Mouse (Mus musculus): ENCODE results near the gene Lss. TPM values are rescaled to one million over a fixed set of nuclear protein-coding genes. Genes with fewer than 3 reads are reported as not detected.

Lss gene
- 58.2 and 61.2 TPM in 2 replicates for polyA plus RNA-seq (2016; fragmentation: Nextera tagmentation; extraction: Ambion mirVana)

DNA sequence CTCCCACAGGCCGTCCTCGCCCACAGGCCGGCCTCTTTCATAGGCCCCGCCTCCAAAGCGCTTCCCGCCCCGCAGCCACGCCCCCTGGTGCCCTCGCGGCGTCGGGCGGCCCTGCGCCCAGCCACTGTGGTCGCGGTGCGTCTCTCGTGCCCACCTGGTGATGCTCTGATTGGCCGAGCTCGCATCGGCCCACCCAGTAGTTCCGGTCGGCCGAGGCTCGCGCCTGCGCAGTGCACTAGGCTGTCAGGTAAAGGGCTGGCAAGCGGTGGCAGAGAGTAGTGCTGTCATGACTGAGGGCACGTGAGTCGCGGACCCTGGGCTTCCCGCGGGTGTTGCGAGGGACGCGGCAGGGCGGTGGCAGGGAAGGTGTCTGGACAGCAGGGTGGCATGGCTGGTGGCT lies at the start of gene Lss:
Lss (plus strand) TSS at position 214 of the 400 bp plus-strand sequence.
- Histone ChIP-seq H3K4me3 (peak within 1 kb of the TSS; percentile 80), H3K27ac (replicated peaks) (peak within 1 kb of the TSS; percentile 79), H3K27me3 (no peaks in the 10 kb centered on the region), H3K4me1 (peaks cover 28% of the 10 kb centered on the region), H3K9ac (replicated peaks) (peak within 1 kb of the TSS; percentile 85), H3K9me3 (no peaks in the 10 kb centered on the region), H3K36me3 (peaks cover 32% of the 10 kb centered on the region), H3K4me2 (replicated peaks) (peak within 1 kb of the TSS; percentile 81)
- ATAC-seq (ENCODE audit: low FRiP score, low read depth) = peak; percentile 99
- WGBS = under 1% methylated on average over 37 of the region's 37 CpGs

GRCm38 (mm10) chr10:76486302-76486701 lies 45.1 kb upstream of the Lss start:
- Histone ChIP-seq H3K4me3 (no peak overlapping the region), H3K9ac (replicated peaks) (no peak overlapping the region), H3K4me1 (no peaks in the 10 kb centered on the region), H3K27ac (replicated peaks) (no peak overlapping the region), H3K4me2 (replicated peaks) (no peak overlapping the region), H3K9me3 (no peaks in the 10 kb centered on the region), H3K27me3 (no peaks in the 10 kb centered on the region), H3K36me3 (peaks cover 98% of the 10 kb centered on the region)
- no peak for ATAC-seq (ENCODE audit: low FRiP score, low read depth)
- WGBS = 95% methylated on average over 2 of the region's 2 CpGs

DNA sequence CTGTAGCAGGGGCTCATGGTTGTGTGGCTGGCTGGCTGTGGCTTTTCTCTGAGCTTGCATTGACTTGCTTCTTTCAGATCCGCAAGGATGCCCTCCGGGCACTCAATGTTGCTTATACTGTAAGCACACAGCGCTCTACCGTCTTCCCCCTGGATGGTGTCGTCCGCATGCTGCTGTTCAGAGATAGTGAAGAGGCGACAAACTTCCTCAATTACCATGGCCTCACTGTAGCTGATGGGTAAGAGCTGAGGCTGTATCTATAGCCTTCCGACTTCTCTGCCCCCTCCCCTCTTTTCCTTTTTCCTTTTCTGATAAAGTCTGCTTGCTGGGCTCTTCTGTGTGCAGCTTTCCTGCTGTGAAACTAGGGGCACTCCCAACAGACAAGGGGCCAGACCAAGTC lies 43.1 kb upstream of the Lss start:
- H3K4me2 ChIP-seq (replicated peaks) = no peak overlapping the region
- peaks cover 94% of the 10 kb centered on the region for H3K36me3 ChIP-seq
- H3K4me3 ChIP-seq = no peak overlapping the region
- WGBS = 98% methylated on average over 8 of the region's 8 CpGs
- H3K9me3 ChIP-seq = no peaks in the 10 kb centered on the region
- no peak for ATAC-seq (ENCODE audit: low FRiP score, low read depth)
- H3K27ac ChIP-seq (replicated peaks) = no peak overlapping the region
- H3K27me3 ChIP-seq = no peaks in the 10 kb centered on the region
- no peak overlapping the region for H3K9ac ChIP-seq (replicated peaks)
- no peaks in the 10 kb centered on the region for H3K4me1 ChIP-seq

DNA sequence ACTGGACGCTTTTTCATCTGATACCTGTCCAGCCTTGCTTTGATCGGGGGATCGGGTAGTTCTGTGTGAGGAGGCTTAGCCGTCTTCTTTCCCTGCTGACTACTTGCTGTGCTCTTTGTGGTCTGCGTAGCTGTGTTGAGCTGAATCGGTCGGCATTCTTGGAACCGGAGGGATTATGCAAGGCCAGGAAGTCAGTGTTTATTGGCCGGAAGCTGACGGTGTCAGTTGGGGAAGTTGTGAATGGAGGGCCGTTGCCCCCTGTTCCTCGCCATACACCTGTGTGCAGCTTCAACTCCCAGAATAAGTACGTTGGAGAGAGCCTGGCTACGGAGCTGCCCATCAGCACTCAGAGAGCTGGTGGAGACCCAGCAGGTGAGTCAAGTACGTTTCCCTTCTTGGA lies 42.2 kb upstream of the Lss start:
- H3K9ac ChIP-seq (replicated peaks) = no peak overlapping the region
- no peak overlapping the region for H3K4me2 ChIP-seq (replicated peaks)
- H3K36me3 ChIP-seq = peaks cover 94% of the 10 kb centered on the region
- H3K9me3 ChIP-seq = no peaks in the 10 kb centered on the region
- ATAC-seq (ENCODE audit: low FRiP score, low read depth) = no peak
- H3K27me3 ChIP-seq = no peaks in the 10 kb centered on the region
- 96% methylated on average over 15 of the region's 15 CpGs for WGBS
- H3K4me3 ChIP-seq = no peak overlapping the region
- H3K4me1 ChIP-seq = no peaks in the 10 kb centered on the region
- H3K27ac ChIP-seq (replicated peaks) = no peak overlapping the region

GRCm38 (mm10) chr10:76493527-76493926 lies 37.9 kb upstream of the Lss start:
- WGBS = 76% methylated on average over 1 of the region's 1 CpGs

DNA sequence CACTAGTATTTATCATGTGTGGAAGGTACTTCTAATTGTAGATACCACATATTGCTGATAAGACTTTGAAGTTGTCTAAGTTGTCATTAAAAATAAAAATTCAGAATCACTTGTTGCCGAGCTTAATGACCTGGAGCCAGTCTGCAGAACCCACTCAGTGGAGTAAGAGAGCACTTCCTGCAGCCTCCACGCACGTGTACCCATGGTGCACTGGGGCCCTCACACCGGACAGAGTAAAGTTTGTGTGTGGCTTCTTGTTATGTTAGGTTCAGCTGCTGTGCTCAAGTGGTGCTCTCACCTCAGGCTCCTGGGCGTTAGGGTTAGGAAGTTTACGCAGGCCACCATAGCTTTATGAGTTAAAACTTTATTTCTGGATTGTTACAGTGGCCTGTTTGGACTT lies 35.9 kb upstream of the Lss start:
- Histone ChIP-seq H3K4me2 (replicated peaks) (no peak overlapping the region), H3K9me3 (no peaks in the 10 kb centered on the region), H3K9ac (replicated peaks) (no peak overlapping the region), H3K4me3 (no peak overlapping the region), H3K27ac (replicated peaks) (no peak overlapping the region), H3K27me3 (no peaks in the 10 kb centered on the region), H3K4me1 (no peaks in the 10 kb centered on the region), H3K36me3 (peaks cover 87% of the 10 kb centered on the region)
- ATAC-seq (ENCODE audit: low FRiP score, low read depth) = no peak
- 94% methylated on average over 6 of the region's 6 CpGs for WGBS

More at GRCm38 (mm10) chr10:76493527-76493926, 37.9 kb upstream of the Lss start:
- no peak overlapping the region for H3K4me3 ChIP-seq
- H3K27ac ChIP-seq (replicated peaks) = no peak overlapping the region
- no peak overlapping the region for H3K9ac ChIP-seq (replicated peaks)
- no peak for ATAC-seq (ENCODE audit: low FRiP score, low read depth)
- no peaks in the 10 kb centered on the region for H3K4me1 ChIP-seq
- no peaks in the 10 kb centered on the region for H3K9me3 ChIP-seq
- no peaks in the 10 kb centered on the region for H3K27me3 ChIP-seq
- H3K4me2 ChIP-seq (replicated peaks) = no peak overlapping the region
- H3K36me3 ChIP-seq = peaks cover 87% of the 10 kb centered on the region

DNA sequence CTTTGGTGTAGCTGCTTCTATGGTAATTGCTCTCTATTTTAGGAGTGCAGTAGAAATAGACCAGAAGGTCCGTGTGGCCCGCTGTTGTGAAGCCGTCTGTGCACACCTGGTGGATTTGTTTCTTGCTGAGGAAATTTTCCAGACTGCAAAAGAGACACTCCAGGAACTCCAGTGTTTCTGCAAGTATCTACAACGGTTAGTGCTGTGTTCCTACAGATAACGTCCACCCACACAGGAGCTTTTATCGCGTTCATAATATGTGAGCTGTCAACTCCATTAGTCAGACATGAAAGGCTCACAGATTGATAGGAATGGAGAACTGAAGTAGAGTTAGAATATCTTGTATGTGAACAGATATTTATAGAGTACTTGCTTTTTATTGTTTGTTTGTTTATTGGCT lies 35.0 kb upstream of the Lss start:
- Histone ChIP-seq H3K9ac (replicated peaks) (no peak overlapping the region), H3K4me2 (replicated peaks) (no peak overlapping the region), H3K27me3 (no peaks in the 10 kb centered on the region), H3K36me3 (peaks cover 86% of the 10 kb centered on the region), H3K27ac (replicated peaks) (no peak overlapping the region), H3K9me3 (no peaks in the 10 kb centered on the region), H3K4me1 (no peaks in the 10 kb centered on the region), H3K4me3 (no peak overlapping the region)
- no peak for ATAC-seq (ENCODE audit: low FRiP score, low read depth)
- 94% methylated on average over 7 of the region's 7 CpGs for WGBS

GRCm38 (mm10) chr10:76497522-76497921 lies 33.9 kb upstream of the Lss start:
- 98% methylated on average over 4 of the region's 4 CpGs for WGBS
- Histone ChIP-seq H3K4me3 (no peak overlapping the region), H3K4me1 (no peaks in the 10 kb centered on the region), H3K9ac (replicated peaks) (no peak overlapping the region), H3K4me2 (replicated peaks) (no peak overlapping the region), H3K9me3 (no peaks in the 10 kb centered on the region), H3K27ac (replicated peaks) (no peak overlapping the region), H3K36me3 (peaks cover 90% of the 10 kb centered on the region), H3K27me3 (no peaks in the 10 kb centered on the region)
- ATAC-seq (ENCODE audit: low FRiP score, low read depth) = no peak

DNA sequence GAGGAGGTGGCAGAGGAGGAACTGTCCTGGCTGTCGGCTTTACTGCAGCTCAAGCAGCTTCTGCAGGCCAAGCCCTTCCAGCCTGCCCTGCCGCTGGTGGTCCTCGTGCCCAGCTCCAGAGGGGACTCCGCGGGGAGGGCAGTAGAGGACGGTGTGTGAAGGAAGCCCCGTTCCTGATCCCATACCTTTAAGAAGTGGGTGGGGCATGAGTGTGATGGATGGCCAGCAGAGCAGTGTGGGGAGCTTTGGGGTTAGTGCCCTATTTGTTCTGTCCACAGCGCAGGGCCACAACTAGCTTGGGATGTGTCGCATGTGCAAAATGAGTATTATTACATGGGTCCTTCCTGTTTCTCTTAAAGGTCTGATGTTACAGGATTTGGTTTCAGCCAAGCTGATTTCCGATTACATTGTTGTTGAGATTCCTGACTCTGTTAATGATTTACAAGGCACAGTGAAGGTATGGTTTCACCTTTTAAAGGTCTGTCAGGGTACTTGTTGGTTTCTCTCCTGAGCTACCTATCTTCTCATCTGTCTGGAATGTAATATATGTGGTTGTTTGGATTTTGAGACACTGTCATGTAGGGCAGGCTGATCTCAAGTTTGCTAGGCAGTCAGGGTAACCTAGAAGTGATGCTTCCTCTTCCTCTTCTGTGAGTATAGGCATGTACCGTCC lies 27.0 kb upstream of the Lss start:
- no peaks in the 10 kb centered on the region for H3K9me3 ChIP-seq
- no peak overlapping the region for H3K4me3 ChIP-seq
- H3K9ac ChIP-seq (replicated peaks) = no peak overlapping the region
- WGBS = 92% methylated on average over 11 of the region's 11 CpGs
- no peak for ATAC-seq (ENCODE audit: low FRiP score, low read depth)
- H3K4me1 ChIP-seq = no peaks in the 10 kb centered on the region
- peaks cover 88% of the 10 kb centered on the region for H3K36me3 ChIP-seq
- no peaks in the 10 kb centered on the region for H3K27me3 ChIP-seq
- no peak overlapping the region for H3K27ac ChIP-seq (replicated peaks)
- no peak overlapping the region for H3K4me2 ChIP-seq (replicated peaks)

- ATAC-seq (ENCODE audit: low FRiP score, low read depth) = no peak
- no peaks in the 10 kb centered on the region for H3K4me1 ChIP-seq
- 88% methylated on average over 7 of the region's 7 CpGs for WGBS
- no peak overlapping the region for H3K27ac ChIP-seq (replicated peaks)
- H3K9me3 ChIP-seq = no peaks in the 10 kb centered on the region
- H3K4me3 ChIP-seq = no peak overlapping the region
- no peaks in the 10 kb centered on the region for H3K27me3 ChIP-seq
- peaks cover 86% of the 10 kb centered on the region for H3K36me3 ChIP-seq
- H3K9ac ChIP-seq (replicated peaks) = no peak overlapping the region
- no peak overlapping the region for H3K4me2 ChIP-seq (replicated peaks)
These were observed 25.5 kb upstream of the Lss start for GRCm38 (mm10) chr10:76505865-76506264.

DNA sequence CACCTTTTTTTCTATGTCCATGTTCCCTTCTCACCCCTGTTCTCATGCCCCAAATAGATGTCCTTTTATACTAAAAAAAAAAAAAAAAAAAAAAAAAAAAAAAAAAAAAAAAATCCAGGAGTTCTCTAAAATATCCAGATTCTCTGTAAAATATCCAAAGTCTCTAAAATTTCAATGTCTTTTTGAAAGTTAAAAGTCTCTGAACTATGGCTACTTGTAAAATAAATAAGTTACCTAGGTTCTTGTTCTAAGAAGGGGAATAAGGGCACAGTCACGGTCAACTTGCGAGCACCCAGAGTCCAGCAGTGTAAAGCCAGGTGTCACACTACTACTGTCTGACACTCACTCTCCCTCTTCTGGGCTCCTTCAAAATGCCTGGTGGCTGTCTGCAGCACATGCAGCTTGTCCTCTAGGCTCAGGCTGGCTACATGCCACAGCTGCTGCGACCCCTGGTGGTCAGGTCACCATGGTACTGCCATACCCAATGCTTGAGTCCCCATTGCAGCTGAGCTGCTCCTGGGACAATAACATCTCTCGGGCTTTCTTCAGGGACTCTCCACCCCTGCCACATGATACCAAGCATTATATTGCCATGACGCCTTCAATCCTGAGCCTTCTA lies 18.3 kb upstream of the Lss start:
- Histone ChIP-seq H3K4me2 (replicated peaks) (no peak overlapping the region), H3K9ac (replicated peaks) (no peak overlapping the region), H3K9me3 (peaks cover 1% of the 10 kb centered on the region; the same call in 1 of the 2 replicates), H3K27me3 (no peaks in the 10 kb centered on the region), H3K4me1 (no peaks in the 10 kb centered on the region), H3K36me3 (peaks cover 78% of the 10 kb centered on the region), H3K27ac (replicated peaks) (no peak overlapping the region), H3K4me3 (no peak overlapping the region)
- WGBS = 47% methylated on average over 5 of the region's 5 CpGs
- peak; percentile 72 for ATAC-seq (ENCODE audit: low FRiP score, low read depth)

- Histone ChIP-seq H3K9me3 (no peaks in the 10 kb centered on the region), H3K27me3 (no peaks in the 10 kb centered on the region), H3K27ac (replicated peaks) (peak overlapping the region; percentile 79), H3K4me2 (replicated peaks) (peak overlapping the region; percentile 81), H3K4me3 (peak overlapping the region; percentile 80), H3K9ac (replicated peaks) (peak overlapping the region; percentile 55), H3K36me3 (peaks cover 27% of the 10 kb centered on the region), H3K4me1 (peaks cover 28% of the 10 kb centered on the region)
- ATAC-seq (ENCODE audit: low FRiP score, low read depth) = no peak; the same call in 1 of the 2 replicates
- 3% methylated on average over 11 of the region's 11 CpGs for WGBS
These were observed 466 bp upstream of the Lss start for GRCm38 (mm10) chr10:76530922-76531321.
